Mouse (Mus musculus): ENCODE measurements around the gene Rab43. TPM values are rescaled to one million over a fixed set of nuclear protein-coding genes. Genes with fewer than 3 reads are reported as not detected.

Rab43 gene
- polyA plus RNA-seq, 1 experiment from 2014 or later: 8.0 TPM

DNA sequence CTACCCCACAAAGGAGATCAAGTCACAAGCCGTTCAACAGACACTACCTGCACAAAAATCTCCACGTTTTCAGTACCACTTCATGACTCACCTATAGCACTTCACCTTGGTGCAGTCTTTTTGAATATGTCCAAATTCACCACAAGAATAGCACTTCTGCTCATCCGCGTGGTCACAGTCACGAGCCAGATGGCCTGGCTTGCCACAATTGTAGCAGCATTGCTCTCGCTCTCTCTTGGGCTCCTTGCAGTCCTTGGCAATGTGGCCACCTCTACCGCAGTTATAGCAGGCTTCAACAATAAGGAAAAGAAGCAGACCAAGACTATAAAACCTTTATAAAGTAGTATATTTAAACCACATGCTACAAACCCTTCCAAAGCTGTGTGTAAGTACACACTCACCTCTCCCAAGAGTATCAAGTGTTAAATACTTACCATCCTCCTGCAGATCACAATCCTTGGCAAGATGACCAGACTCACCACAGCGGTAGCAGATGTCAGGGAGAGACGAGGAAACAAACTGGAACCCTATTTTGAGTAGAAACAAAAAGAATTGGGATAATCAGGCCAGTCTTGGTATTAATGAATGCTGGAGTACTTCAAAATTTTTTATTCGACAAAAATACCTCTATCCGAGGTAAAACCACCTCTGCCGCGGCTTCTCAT lies 33.2 kb upstream of the Rab43 start:
- Histone ChIP-seq H3K4me3 (replicated peaks; ENCODE audit: low read length) (no peak overlapping the region), H3K36me3 (ENCODE audit: control insufficient read depth, insufficient read depth) (peaks cover 34% of the 10 kb centered on the region), H3K27me3 (replicated peaks; ENCODE audit: control insufficient read depth, insufficient read depth, low read length) (no peaks in the 10 kb centered on the region), H3K4me1 (replicated peaks; ENCODE audit: control insufficient read depth, insufficient read depth, low read length) (peaks cover 22% of the 10 kb centered on the region), H3K9me3 (ENCODE audit: control insufficient read depth, low read length) (no peaks in the 10 kb centered on the region), H3K4me2 (ENCODE audit: low read length) (no peak overlapping the region), H3K9ac (replicated peaks; ENCODE audit: low read depth, low read length) (no peak overlapping the region), H3K27ac (ENCODE audit: low read length) (no peak overlapping the region)
- 93% methylated on average over 13 of the region's 13 CpGs for WGBS
- ATAC-seq: no peak

DNA sequence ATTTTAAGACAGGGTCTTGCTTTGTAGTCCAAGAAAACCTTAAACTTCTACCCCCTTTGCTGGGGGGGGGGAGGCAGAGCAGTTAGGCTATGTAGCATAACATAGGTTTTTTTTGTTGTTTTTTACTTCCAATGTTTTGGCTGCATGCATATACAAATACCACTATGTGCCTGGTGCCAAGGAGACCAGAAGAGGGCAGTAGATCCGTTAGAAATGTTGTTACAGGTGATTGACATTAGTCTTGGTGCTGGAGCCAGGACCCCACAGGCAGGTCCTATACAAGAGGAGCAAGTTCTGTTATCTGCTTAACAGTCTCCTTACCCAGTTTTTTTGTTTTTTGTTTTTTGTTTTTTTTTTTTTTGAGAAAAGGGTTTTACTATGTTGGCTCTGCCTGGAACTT lies 30.3 kb upstream of the Rab43 start:
- Histone ChIP-seq H3K4me1 (replicated peaks; ENCODE audit: control insufficient read depth, insufficient read depth, low read length) (peaks cover 18% of the 10 kb centered on the region), H3K36me3 (ENCODE audit: control insufficient read depth, insufficient read depth) (peaks cover 31% of the 10 kb centered on the region), H3K4me2 (ENCODE audit: low read length) (no peak overlapping the region), H3K27ac (ENCODE audit: low read length) (no peak overlapping the region), H3K4me3 (replicated peaks; ENCODE audit: low read length) (no peak overlapping the region), H3K9me3 (ENCODE audit: control insufficient read depth, low read length) (no peaks in the 10 kb centered on the region), H3K9ac (replicated peaks; ENCODE audit: low read depth, low read length) (no peak overlapping the region), H3K27me3 (replicated peaks; ENCODE audit: control insufficient read depth, insufficient read depth, low read length) (no peaks in the 10 kb centered on the region)
- 0% methylated on average over 1 of the region's 1 CpGs for WGBS
- no peak for ATAC-seq

DNA sequence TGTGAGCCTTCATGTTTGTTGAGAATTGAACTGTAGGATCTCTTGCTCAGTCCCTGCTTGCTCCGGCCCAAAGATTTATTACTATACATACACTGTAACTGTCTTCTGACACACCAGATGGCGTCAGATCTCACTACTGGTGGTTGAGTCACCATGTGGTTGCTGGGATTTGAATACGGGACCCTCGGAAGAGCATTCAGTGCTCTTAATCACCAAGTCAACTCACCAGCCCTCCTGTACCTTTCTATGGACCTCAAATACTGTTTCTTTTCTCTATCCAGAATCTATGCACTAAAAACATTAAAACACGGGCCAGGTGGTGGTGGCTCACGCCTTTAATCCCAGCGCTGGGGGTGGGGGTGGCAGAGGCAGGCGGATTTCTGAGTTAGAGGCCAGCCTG lies 29.7 kb upstream of the Rab43 start:
- Histone ChIP-seq H3K27me3 (replicated peaks; ENCODE audit: control insufficient read depth, insufficient read depth, low read length) (no peaks in the 10 kb centered on the region), H3K36me3 (ENCODE audit: control insufficient read depth, insufficient read depth) (peaks cover 31% of the 10 kb centered on the region), H3K9me3 (ENCODE audit: control insufficient read depth, low read length) (no peaks in the 10 kb centered on the region), H3K4me1 (replicated peaks; ENCODE audit: control insufficient read depth, insufficient read depth, low read length) (peaks cover 18% of the 10 kb centered on the region), H3K9ac (replicated peaks; ENCODE audit: low read depth, low read length) (no peak overlapping the region), H3K27ac (ENCODE audit: low read length) (no peak overlapping the region), H3K4me2 (ENCODE audit: low read length) (no peak overlapping the region), H3K4me3 (replicated peaks; ENCODE audit: low read length) (no peak overlapping the region)
- ATAC-seq: no peak
- WGBS: 82% methylated on average over 8 of the region's 8 CpGs

DNA sequence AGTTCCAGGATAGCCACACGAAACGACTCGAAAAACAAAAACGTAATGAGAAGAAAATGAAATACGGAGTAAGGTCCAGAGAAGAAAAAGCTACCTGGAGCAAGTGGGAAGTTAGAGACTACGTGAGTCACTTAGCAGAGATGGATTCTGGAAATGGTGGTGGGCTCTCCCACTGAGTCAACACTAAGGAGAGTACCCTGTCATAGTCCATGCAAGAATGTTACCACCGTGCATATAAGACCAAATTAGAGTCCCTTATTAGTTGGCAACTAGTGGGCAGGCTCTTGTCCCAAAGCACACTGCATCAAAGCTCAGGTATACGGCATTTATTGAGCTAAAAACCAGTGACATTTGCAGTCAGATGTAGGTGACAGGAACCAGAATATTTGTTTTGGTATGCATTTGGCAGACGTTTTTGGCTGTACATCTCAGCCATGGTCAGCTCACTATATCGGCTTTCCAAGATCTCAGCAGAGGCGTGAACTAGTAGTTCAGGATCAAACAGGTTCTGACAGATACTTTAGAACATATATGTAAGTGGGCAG lies 27.9 kb upstream of the Rab43 start:
- WGBS: 67% methylated on average over 11 of the region's 11 CpGs
- no peak overlapping the region for H3K4me2 ChIP-seq (ENCODE audit: low read length)
- H3K9me3 ChIP-seq (ENCODE audit: control insufficient read depth, low read length): no peaks in the 10 kb centered on the region
- peaks cover 26% of the 10 kb centered on the region for H3K36me3 ChIP-seq (ENCODE audit: control insufficient read depth, insufficient read depth)
- no peaks in the 10 kb centered on the region for H3K27me3 ChIP-seq (replicated peaks; ENCODE audit: control insufficient read depth, insufficient read depth, low read length)
- H3K9ac ChIP-seq (replicated peaks; ENCODE audit: low read depth, low read length): no peak overlapping the region
- H3K27ac ChIP-seq (ENCODE audit: low read length): no peak overlapping the region
- no peak for ATAC-seq
- H3K4me3 ChIP-seq (replicated peaks; ENCODE audit: low read length): no peak overlapping the region
- peaks cover 18% of the 10 kb centered on the region for H3K4me1 ChIP-seq (replicated peaks; ENCODE audit: control insufficient read depth, insufficient read depth, low read length)

DNA sequence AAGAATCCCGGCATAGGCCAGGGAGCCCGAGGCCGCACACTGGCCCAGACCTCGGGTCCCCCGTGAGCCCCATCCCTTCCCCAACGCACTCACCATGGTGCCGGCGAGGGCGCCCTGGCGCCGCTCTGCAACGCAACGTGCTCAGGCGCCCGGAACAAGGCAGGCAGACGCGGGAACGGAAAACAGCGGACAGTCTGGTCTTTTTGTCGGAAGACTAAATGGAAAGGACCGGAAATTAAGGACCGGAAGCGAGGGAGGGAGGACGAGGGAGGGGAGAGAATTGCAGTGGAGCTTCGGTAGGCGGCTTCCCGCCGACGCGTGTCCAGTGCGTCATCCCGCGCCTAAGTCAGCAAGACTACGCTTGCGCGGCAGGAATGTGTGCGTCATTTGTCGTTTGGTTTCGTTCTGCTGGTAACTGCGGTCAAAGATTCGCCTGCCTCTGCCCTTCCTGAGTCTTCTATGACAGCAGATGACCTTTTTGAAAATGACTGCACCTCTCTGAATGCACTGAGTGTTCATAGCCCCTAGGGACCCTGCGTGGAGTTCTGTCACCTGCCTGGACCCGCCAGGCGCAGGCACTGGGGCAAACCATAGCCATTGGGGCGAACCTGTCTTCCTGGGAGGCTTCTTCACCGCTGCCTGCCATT lies 26.7 kb upstream of the Rab43 start, which contains the start of gene Isy1:
Gene Isy1 (minus strand): TSS at position 248 of the 647 bp plus-strand sequence.
- ATAC-seq: peak; percentile 98
- WGBS: under 1% methylated on average over 46 of the region's 46 CpGs
- Histone ChIP-seq H3K4me2 (ENCODE audit: low read length) (peak within 1 kb of the TSS; percentile 89), H3K4me3 (replicated peaks; ENCODE audit: low read length) (peak within 1 kb of the TSS; percentile 50), H3K9me3 (ENCODE audit: control insufficient read depth, low read length) (no peaks in the 10 kb centered on the region), H3K9ac (replicated peaks; ENCODE audit: low read depth, low read length) (peak within 1 kb of the TSS; percentile 74), H3K27ac (ENCODE audit: low read length) (peak within 1 kb of the TSS; percentile 94), H3K27me3 (replicated peaks; ENCODE audit: control insufficient read depth, insufficient read depth, low read length) (no peaks in the 10 kb centered on the region), H3K4me1 (replicated peaks; ENCODE audit: control insufficient read depth, insufficient read depth, low read length) (peaks cover 18% of the 10 kb centered on the region), H3K36me3 (ENCODE audit: control insufficient read depth, insufficient read depth) (peaks cover 19% of the 10 kb centered on the region)

DNA sequence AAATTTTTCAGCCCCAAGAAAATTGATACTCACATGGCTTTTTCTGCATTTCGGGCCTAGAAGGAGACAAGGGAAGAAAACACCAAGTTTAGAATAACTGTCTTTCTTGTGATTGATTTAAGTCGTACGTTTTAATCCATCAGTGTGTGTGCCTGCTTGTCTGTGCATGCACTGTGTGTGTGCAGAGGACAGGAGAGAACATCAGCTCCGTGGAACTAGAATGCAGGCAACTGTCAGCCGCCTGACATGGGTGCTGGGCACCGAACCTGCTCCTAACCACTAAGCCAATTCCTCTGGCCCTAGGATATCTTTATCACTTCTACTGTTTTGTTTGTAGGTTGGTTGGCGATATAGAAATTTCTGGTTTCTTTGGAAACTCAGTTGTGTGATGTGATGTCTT lies 23.7 kb upstream of the Rab43 start, which contains the start of gene Gm45140:
Gene Gm45140 (minus strand): TSS at position 101 of the 400 bp plus-strand sequence.
- Histone ChIP-seq H3K27me3 (replicated peaks; ENCODE audit: control insufficient read depth, insufficient read depth, low read length) (no peaks in the 10 kb centered on the region), H3K9ac (replicated peaks; ENCODE audit: low read depth, low read length) (no peak within 1 kb of the TSS), H3K9me3 (ENCODE audit: control insufficient read depth, low read length) (no peaks in the 10 kb centered on the region), H3K4me1 (replicated peaks; ENCODE audit: control insufficient read depth, insufficient read depth, low read length) (peaks cover 18% of the 10 kb centered on the region), H3K27ac (ENCODE audit: low read length) (no peak within 1 kb of the TSS), H3K36me3 (ENCODE audit: control insufficient read depth, insufficient read depth) (peaks cover 6% of the 10 kb centered on the region), H3K4me2 (ENCODE audit: low read length) (no peak within 1 kb of the TSS), H3K4me3 (replicated peaks; ENCODE audit: low read length) (no peak within 1 kb of the TSS)
- ATAC-seq: no peak
- WGBS: 95% methylated on average over 7 of the region's 7 CpGs

- Histone ChIP-seq H3K27me3 (replicated peaks; ENCODE audit: control insufficient read depth, insufficient read depth, low read length) (no peaks in the 10 kb centered on the region), H3K4me2 (ENCODE audit: low read length) (no peak overlapping the region), H3K36me3 (ENCODE audit: control insufficient read depth, insufficient read depth) (peaks cover 58% of the 10 kb centered on the region), H3K27ac (ENCODE audit: low read length) (no peak overlapping the region), H3K4me1 (replicated peaks; ENCODE audit: control insufficient read depth, insufficient read depth, low read length) (no peaks in the 10 kb centered on the region), H3K9me3 (ENCODE audit: control insufficient read depth, low read length) (no peaks in the 10 kb centered on the region), H3K9ac (replicated peaks; ENCODE audit: low read depth, low read length) (no peak overlapping the region), H3K4me3 (replicated peaks; ENCODE audit: low read length) (no peak overlapping the region)
- WGBS: 93% methylated on average over 2 of the region's 2 CpGs
- ATAC-seq: no peak
Measured at GRCm38 (mm10) chr6:87820366-87820765, 8.4 kb upstream of the Rab43 start.

- Histone ChIP-seq H3K9ac (replicated peaks; ENCODE audit: low read depth, low read length) (no peak overlapping the region), H3K4me2 (ENCODE audit: low read length) (no peak overlapping the region), H3K27ac (ENCODE audit: low read length) (no peak overlapping the region), H3K27me3 (replicated peaks; ENCODE audit: control insufficient read depth, insufficient read depth, low read length) (no peaks in the 10 kb centered on the region), H3K4me1 (replicated peaks; ENCODE audit: control insufficient read depth, insufficient read depth, low read length) (peaks cover 14% of the 10 kb centered on the region), H3K36me3 (ENCODE audit: control insufficient read depth, insufficient read depth) (peaks cover 23% of the 10 kb centered on the region), H3K9me3 (ENCODE audit: control insufficient read depth, low read length) (no peaks in the 10 kb centered on the region), H3K4me3 (replicated peaks; ENCODE audit: low read length) (no peak overlapping the region)
- 94% methylated on average over 5 of the region's 5 CpGs for WGBS
- ATAC-seq: no peak
Measured at GRCm38 (mm10) chr6:87814486-87814885, 2.5 kb upstream of the Rab43 start.

DNA sequence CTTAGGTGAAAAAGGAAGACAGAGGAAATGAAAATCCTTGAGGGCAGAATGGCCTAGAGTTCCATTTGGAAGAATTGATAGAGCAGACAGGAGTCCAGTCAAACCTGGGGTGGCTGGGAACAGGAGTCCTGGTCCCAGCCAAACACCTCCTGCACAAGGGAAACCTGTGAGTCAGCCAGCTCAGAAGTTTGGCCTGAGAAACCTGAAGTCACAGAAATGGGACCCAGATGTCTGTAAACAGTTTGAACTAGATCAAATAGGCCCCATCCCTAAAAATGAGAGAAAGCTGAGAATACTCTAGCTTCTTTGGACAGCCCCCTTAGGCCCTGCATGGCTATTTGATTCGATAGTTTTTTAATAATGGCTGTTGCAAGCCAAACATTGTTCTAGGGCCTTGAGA lies 692 bp upstream of the Rab43 start:
- Histone ChIP-seq H3K4me2 (ENCODE audit: low read length) (no peak overlapping the region), H3K27me3 (replicated peaks; ENCODE audit: control insufficient read depth, insufficient read depth, low read length) (no peaks in the 10 kb centered on the region), H3K9ac (replicated peaks; ENCODE audit: low read depth, low read length) (no peak overlapping the region), H3K36me3 (ENCODE audit: control insufficient read depth, insufficient read depth) (peaks cover 13% of the 10 kb centered on the region), H3K4me3 (replicated peaks; ENCODE audit: low read length) (no peak overlapping the region), H3K4me1 (replicated peaks; ENCODE audit: control insufficient read depth, insufficient read depth, low read length) (peaks cover 14% of the 10 kb centered on the region), H3K27ac (ENCODE audit: low read length) (no peak overlapping the region), H3K9me3 (ENCODE audit: control insufficient read depth, low read length) (no peaks in the 10 kb centered on the region)
- 83% methylated on average over 1 of the region's 1 CpGs for WGBS
- no peak for ATAC-seq
